Mouse (Mus musculus): Measurements from ENCODE around the gene Olfr1386. TPM values are rescaled to one million over a fixed set of nuclear protein-coding genes. Genes with fewer than 3 reads are reported as not detected.
"Not testable (repeated sequence)": the region's sequence is repeated elsewhere in the genome, so short reads cannot be mapped to it uniquely, and the experiment has no call there.

Olfr1386 gene
- total RNA-seq (2014; rRNA removed) (not detected in 2 replicates), polyA plus RNA-seq (2015; fragmentation: Nextera tagmentation; extraction: Ambion mirVana) (not detected in 2 replicates)

- not testable (repeated sequence) for H3K9me3 ChIP-seq (ENCODE audit: low read length); H3K36me3 ChIP-seq (ENCODE audit: insufficient read depth); H3K9ac ChIP-seq; H3K4me3 ChIP-seq (ENCODE audit: low read depth, low read length); H3K27me3 ChIP-seq (ENCODE audit: insufficient read depth, low read length); H3K27ac ChIP-seq (ENCODE audit: low read depth, low read length); H3K4me1 ChIP-seq (ENCODE audit: insufficient read depth); DNase-seq; ATAC-seq; H3K4me2 ChIP-seq (ENCODE audit: low read depth)
- 80% methylated on average over 2 of the region's 3 CpGs for WGBS
Measured at GRCm38 (mm10) chr11:49464746-49465145, at the start of gene Olfr1386. Olfr1386 (plus strand) TSS chr11:49465046.

GRCm38 (mm10) chr11:49422767-49423166 lies 42.1 kb upstream of the Olfr1386 start, which contains the start of gene Olfr1389:
Olfr1389 (plus strand) TSS chr11:49423067.
- ATAC-seq (no peak), DNase-seq (no peak)
- no peaks in the 10 kb centered on the region for H3K4me1 ChIP-seq (ENCODE audit: insufficient read depth)
- WGBS: 86% methylated on average over 2 of the region's 2 CpGs
- H3K4me3 ChIP-seq (ENCODE audit: low read depth, low read length): no peak within 1 kb of the TSS
- no peak within 1 kb of the TSS for H3K27ac ChIP-seq (ENCODE audit: low read depth, low read length)
- H3K4me2 ChIP-seq (ENCODE audit: low read depth): no peak within 1 kb of the TSS
- no peak for TF ChIP-seq CTCF (IDR thresholded peaks at IDR 0.05; ENCODE audit: low read depth)
- no peak within 1 kb of the TSS for H3K9ac ChIP-seq
- H3K27me3 ChIP-seq (ENCODE audit: insufficient read depth, low read length): no peaks in the 10 kb centered on the region
- H3K36me3 ChIP-seq (ENCODE audit: insufficient read depth): no peaks in the 10 kb centered on the region
- no peaks in the 10 kb centered on the region for H3K9me3 ChIP-seq (ENCODE audit: low read length)

- no peak overlapping the region for H3K27ac ChIP-seq (ENCODE audit: low read depth, low read length)
- 73% methylated on average over 1 of the region's 1 CpGs for WGBS
- H3K36me3 ChIP-seq (ENCODE audit: insufficient read depth): no peaks in the 10 kb centered on the region
- H3K4me2 ChIP-seq (ENCODE audit: low read depth): no peak overlapping the region
- H3K9me3 ChIP-seq (ENCODE audit: low read length): no peaks in the 10 kb centered on the region
- no peak overlapping the region for H3K4me3 ChIP-seq (ENCODE audit: low read depth, low read length)
- no peak overlapping the region for H3K9ac ChIP-seq
- DNase-seq: no peak
- no peaks in the 10 kb centered on the region for H3K4me1 ChIP-seq (ENCODE audit: insufficient read depth)
- ATAC-seq: no peak
- no peaks in the 10 kb centered on the region for H3K27me3 ChIP-seq (ENCODE audit: insufficient read depth, low read length)
- TF ChIP-seq CTCF (IDR thresholded peaks at IDR 0.05; ENCODE audit: low read depth): no peak
Measured at GRCm38 (mm10) chr11:49425257-49425927, 39.5 kb upstream of the Olfr1386 start.

GRCm38 (mm10) chr11:49429641-49430040 lies 35.2 kb upstream of the Olfr1386 start:
- TF ChIP-seq CTCF (IDR thresholded peaks at IDR 0.05; ENCODE audit: low read depth): no peak
- peak; percentile 18 for DNase-seq
- no peaks in the 10 kb centered on the region for H3K27me3 ChIP-seq (ENCODE audit: insufficient read depth, low read length)
- 65% methylated on average over 2 of the region's 2 CpGs for WGBS
- H3K27ac ChIP-seq (ENCODE audit: low read depth, low read length): no peak overlapping the region
- no peak; the same call in 1 of the 2 replicates for ATAC-seq
- no peak overlapping the region for H3K9ac ChIP-seq
- no peaks in the 10 kb centered on the region for H3K4me1 ChIP-seq (ENCODE audit: insufficient read depth)
- no peaks in the 10 kb centered on the region for H3K9me3 ChIP-seq (ENCODE audit: low read length)
- no peak overlapping the region for H3K4me2 ChIP-seq (ENCODE audit: low read depth)
- no peaks in the 10 kb centered on the region for H3K36me3 ChIP-seq (ENCODE audit: insufficient read depth)
- no peak overlapping the region for H3K4me3 ChIP-seq (ENCODE audit: low read depth, low read length)

- WGBS: 36% methylated on average over 3 of the region's 3 CpGs
- Histone ChIP-seq H3K36me3 (ENCODE audit: insufficient read depth) (no peaks in the 10 kb centered on the region), H3K27ac (ENCODE audit: low read depth, low read length) (no peak within 1 kb of the TSS), H3K4me1 (ENCODE audit: insufficient read depth) (no peaks in the 10 kb centered on the region), H3K9me3 (ENCODE audit: low read length) (no peaks in the 10 kb centered on the region), H3K4me3 (ENCODE audit: low read depth, low read length) (no peak within 1 kb of the TSS), H3K27me3 (ENCODE audit: insufficient read depth, low read length) (no peaks in the 10 kb centered on the region), H3K9ac (no peak within 1 kb of the TSS), H3K4me2 (ENCODE audit: low read depth) (no peak within 1 kb of the TSS)
- no peak for ATAC-seq
- TF ChIP-seq CTCF (IDR thresholded peaks at IDR 0.05; ENCODE audit: low read depth): no peak
- DNase-seq: no peak
Measured at GRCm38 (mm10) chr11:49436411-49436810, 28.4 kb upstream of the Olfr1386 start, which contains the start of gene Olfr1388. Olfr1388 (plus strand) TSS chr11:49436624.

GRCm38 (mm10) chr11:49455043-49455442 lies 9.8 kb upstream of the Olfr1386 start, which contains the start of gene Olfr1387:
Olfr1387 (plus strand) TSS chr11:49455343.
- Histone ChIP-seq H3K36me3 (ENCODE audit: insufficient read depth) (no peaks in the 10 kb centered on the region), H3K4me3 (ENCODE audit: low read depth, low read length) (no peak within 1 kb of the TSS), H3K9ac (no peak within 1 kb of the TSS), H3K27ac (ENCODE audit: low read depth, low read length) (no peak within 1 kb of the TSS), H3K4me2 (ENCODE audit: low read depth) (no peak within 1 kb of the TSS), H3K9me3 (ENCODE audit: low read length) (no peaks in the 10 kb centered on the region), H3K4me1 (ENCODE audit: insufficient read depth) (no peaks in the 10 kb centered on the region), H3K27me3 (ENCODE audit: insufficient read depth, low read length) (no peaks in the 10 kb centered on the region)
- no peak for ATAC-seq
- 85% methylated on average over 1 of the region's 1 CpGs for WGBS
- DNase-seq: no peak
- no peak for TF ChIP-seq CTCF (IDR thresholded peaks at IDR 0.05; ENCODE audit: low read depth)

GRCm38 (mm10) chr11:49485973-49486372 lies 21.1 kb downstream of the Olfr1386 start:
- Histone ChIP-seq H3K4me2 (ENCODE audit: low read depth) (no peak overlapping the region), H3K9me3 (ENCODE audit: low read length) (no peaks in the 10 kb centered on the region), H3K4me1 (ENCODE audit: insufficient read depth) (no peaks in the 10 kb centered on the region), H3K4me3 (ENCODE audit: low read depth, low read length) (no peak overlapping the region), H3K36me3 (ENCODE audit: insufficient read depth) (no peaks in the 10 kb centered on the region), H3K27me3 (ENCODE audit: insufficient read depth, low read length) (no peaks in the 10 kb centered on the region), H3K9ac (no peak overlapping the region), H3K27ac (ENCODE audit: low read depth, low read length) (no peak overlapping the region)
- no peak for TF ChIP-seq CTCF (IDR thresholded peaks at IDR 0.05; ENCODE audit: low read depth)
- WGBS: 75% methylated on average over 4 of the region's 4 CpGs
- ATAC-seq (no peak), DNase-seq (no peak)

GRCm38 (mm10) chr11:49488770-49489169 lies 23.9 kb downstream of the Olfr1386 start, which contains the start of gene Olfr1385:
Olfr1385 (plus strand) TSS chr11:49489070.
- H3K9ac ChIP-seq; H3K4me3 ChIP-seq (ENCODE audit: low read depth, low read length); H3K36me3 ChIP-seq (ENCODE audit: insufficient read depth); H3K27me3 ChIP-seq (ENCODE audit: insufficient read depth, low read length); H3K9me3 ChIP-seq (ENCODE audit: low read length); H3K27ac ChIP-seq (ENCODE audit: low read depth, low read length); DNase-seq; H3K4me1 ChIP-seq (ENCODE audit: insufficient read depth); H3K4me2 ChIP-seq (ENCODE audit: low read depth); ATAC-seq: not testable (repeated sequence)
- WGBS: 56% methylated on average over 1 of the region's 1 CpGs

Data from forebrain, postnatal 0 days (tissue).